Mouse (Mus musculus): ENCODE data around the gene Sema4b.

GRCm38 (mm10) chr7:80191455-80191854 lies 4.8 kb downstream of the Sema4b start:
- TF ChIP-seq CTCF (IDR thresholded peaks at IDR 0.05; ENCODE audit: insufficient read depth, low read length) (no peak), POLR2A (IDR thresholded peaks at IDR 0.05; ENCODE audit: borderline replicate concordance, extremely low read depth, low read depth, low read length) (no peak)
